Mouse (Mus musculus) right cerebral cortex, adult 18-20 months (tissue): Measurements from ENCODE around the gene Grin1.
A peak's percentile ranks its signal among the peaks of the same experiment; 100 is the strongest.

Source experiments
- DNase-seq: peaks from one replicate; pipeline ENCODE4 v3.0.0; 2022; ENCODE audit warnings: mixed read lengths

Grin1 gene

DNA sequence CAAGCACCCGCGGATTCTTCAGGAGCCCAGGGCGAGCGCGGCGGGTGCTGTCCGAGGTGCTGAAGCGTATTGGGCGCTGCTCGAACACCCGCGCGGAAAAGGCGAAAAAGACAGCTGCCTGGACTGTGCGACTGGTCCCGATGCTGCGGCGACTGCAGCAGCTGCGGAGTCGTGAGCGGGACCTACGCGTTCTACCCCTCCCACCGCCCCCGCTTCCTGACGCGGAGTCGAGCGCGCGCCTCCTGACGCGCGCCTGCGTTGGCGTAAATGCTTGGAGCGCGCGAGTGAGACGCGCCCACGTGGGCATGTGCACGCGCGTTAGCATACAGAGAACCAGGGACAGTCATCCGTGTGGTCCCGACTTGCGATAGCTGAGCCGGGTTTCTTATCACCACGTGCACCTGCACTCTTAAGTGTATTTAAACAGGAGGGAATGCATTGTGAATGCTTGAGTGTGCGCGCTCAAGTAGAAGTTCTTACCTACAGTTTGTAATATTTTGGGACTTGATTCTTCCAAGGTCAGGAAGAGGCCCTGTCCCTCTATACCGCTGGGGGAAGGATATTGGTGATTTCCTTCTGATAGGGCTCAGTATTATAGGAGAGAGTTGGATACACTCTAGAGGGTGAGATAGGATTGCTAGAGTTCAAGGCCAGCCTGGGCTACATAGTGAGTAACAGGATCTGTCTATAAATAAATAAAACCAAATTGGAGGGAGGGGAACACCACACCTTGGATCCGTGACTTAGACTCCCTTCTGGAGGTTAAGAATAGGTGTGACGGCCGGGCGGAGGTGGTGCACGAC, at the start of gene Grin1:
Grin1 (minus strand) TSS at position 217 of the 803 bp plus-strand sequence.
- DNase-seq: peak; percentile 93

DNA sequence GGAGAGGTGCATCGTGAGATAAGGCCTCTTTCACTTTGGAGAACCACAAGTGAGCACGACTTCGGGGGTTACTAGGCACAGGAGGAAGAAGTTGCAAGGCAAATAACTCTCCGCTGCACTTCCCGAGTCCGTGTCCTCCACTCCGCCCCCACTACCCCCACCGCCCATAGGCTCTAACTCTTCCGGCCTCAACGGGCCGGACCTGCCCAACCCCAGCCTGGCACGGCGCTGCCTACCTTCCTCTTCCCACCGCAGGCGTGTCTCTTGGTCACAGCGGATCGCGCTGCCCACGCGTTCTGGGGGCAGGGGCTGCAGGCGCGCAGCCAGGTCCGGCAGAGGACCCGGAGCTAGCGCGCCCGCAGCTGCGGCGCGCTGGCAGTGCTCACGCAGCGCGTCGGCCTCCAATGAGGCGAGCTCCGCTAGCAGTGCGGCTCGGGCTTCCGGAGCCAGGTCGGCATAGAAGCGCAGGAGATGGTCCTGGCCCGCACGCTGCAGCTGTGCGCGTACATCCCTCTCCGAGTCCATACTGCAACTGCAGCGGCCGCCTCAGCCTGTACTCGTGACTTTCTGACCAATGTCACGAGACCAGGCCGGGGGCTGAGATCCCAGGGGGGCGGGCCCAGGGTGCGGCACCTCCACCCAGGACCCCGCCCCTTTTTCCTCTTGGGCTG, 46.2 kb upstream of the Grin1 start, which contains the start of gene Uap1l1:
Uap1l1 (minus strand) TSS at position 592 of the 671 bp plus-strand sequence.
- DNase-seq: peak; percentile 66

DNA sequence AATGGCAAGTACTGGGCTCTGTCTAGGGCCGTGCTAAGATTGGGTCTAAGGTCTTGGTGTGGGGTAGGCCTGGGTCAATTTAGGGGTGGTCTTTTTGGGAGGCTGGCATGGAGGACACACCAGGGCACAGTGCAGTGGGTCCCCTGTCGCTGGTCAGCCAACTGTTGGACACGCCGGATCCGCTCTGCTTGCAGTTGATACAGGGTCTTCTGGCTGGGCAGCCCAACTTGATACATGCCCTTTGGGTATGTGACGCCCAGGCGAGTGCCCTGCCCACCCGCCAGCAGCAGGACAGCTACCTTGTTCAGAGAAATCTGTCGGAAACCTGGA, 45.7 kb upstream of the Grin1 start:
- DNase-seq: no peak

DNA sequence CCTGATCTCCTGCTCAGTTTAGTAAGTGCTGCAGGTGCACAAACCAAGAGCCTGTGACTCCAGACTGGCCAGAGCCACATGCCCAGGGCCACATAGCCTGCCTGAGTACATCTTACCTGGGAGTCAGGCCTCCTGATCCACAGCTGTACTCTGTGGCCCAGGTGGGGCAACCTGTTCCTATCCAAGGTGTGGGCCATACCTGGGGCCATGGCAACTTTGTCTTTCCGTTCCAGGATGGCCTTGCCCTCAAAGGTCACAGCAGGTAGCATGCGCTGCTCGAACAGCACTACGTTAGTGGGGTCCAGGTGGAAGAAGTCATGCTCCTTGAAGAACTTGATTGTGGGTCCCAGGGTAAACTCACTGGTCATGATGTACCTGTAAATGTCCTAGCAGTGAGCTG, 45.3 kb upstream of the Grin1 start:
- no peak for DNase-seq

DNA sequence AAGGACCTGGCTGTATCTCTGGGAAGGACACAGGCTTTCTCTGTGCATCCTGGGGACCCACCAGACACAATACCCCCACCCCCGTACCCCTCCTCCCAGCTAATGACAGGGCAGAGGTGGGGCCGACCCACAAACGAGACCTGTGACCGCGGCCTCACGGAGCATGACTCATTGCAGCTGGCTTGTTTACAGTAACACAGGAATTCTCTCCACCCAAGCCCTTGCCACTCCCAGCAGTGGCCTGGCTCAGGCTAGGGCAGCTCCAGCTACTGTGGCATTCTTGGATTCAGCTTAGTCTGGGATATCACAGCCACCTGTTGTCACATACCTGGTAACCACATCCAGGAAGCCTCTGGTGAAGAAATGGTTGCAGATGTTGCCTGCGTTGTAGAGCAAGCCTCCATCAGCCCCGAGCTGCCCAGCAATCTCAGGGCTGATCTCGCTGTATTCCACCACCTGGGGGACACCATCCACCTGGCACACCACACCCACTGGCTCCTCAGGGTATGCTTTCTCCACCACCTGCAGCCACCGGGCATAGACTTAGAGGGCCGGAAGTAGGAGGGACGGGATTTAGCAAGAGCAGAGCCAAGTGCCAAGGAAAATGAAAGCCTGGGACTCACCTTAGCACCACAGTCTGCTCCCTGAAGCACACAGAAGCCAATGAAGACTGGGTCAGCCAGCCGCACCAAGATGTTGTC, 44.6 kb upstream of the Grin1 start:
- no peak for DNase-seq

DNA sequence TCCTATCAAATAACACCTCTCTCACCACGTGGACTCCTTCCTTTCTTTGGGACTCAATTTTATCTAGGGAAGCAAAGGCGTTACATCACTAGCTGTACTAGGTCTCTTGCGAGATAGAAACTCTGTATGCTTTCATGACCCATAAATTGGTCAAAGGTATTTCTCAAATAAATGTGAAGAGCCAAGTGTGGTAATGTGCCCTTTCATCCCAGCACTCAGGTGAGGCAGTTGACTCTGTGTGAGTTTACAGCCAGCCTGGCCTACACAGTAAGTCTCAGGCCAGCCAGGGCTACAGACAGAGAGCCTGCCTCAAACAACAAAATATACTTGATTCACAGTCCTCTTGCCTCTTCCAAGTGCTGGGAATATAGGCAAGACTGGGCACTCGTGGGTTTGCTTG, 40.9 kb upstream of the Grin1 start:
- no peak for DNase-seq

DNA sequence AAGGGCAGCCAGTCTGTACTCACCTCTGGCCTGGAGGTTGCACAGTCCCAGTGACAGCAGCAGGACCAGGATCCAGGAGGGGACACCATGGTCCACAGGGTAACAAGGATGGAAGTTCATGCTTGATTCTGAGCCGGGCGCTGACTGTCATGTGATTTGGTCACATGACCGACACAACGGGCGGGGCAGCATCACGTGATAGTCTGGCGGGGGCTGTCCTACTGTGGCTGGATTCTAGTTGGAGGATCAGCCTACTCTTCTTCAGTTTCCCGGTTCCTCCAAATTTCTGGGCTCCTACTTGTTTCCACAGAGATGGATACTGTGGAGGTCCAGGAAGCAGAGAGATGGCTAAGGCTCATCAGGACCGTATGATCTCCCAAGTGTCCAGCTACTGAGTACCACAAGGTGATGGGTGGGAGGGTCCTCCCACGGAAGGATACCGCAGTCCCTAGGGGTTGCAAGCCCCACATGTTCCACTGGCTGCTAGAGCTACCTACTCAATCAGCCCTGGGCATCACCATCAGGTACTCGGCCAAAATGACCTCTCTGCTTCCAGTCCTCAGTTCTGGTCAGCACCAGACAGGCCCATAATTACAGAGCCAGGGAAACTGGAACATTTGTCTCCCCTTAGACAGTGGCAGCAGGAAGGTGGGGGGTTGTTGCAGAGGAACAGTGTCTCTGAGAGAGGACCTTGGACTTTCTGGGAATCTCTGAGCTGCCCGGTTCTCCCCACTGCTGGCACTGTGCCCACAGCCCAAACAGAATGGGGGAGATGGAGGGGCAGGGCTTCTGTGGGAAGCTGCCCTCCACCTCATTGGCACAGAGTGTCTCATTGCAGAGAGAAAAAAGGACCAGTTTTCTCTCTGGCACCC, 37.5 kb upstream of the Grin1 start, which contains the start of gene Dpp7:
Dpp7 (minus strand) TSS at position 152 of the 872 bp plus-strand sequence.
- peak; percentile 88 for DNase-seq

DNA sequence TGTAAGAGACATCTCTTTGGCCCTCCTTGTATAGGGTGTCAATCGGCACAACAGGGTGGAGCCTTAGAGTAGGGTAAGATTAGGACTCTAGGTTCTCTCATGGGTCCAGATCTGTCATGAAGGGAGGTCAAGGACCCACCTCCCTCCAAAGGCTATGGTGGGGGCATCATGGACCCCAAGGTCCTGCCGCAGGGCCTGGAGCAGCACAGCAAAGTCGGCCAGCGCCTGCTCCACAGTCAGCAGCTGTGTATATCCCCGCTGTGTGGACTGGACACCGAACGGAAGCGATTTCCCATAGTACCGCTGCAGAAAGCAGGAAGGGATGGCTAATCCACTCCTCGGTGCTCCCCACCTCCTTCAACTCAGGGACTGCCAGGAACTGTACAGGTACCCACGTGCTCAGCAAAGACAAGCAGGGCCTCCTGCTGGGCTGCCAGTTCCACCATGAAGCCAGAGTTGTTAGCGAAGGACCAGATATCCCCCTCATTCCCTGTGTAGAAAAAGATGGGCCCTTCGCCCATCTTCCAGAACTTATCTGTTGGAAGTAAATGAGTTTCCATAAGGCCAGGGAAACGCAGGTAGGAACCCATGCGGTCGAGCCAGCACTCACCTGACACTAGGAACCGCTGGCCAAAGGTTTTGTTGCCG, 36.6 kb upstream of the Grin1 start:
- no peak for DNase-seq

DNA sequence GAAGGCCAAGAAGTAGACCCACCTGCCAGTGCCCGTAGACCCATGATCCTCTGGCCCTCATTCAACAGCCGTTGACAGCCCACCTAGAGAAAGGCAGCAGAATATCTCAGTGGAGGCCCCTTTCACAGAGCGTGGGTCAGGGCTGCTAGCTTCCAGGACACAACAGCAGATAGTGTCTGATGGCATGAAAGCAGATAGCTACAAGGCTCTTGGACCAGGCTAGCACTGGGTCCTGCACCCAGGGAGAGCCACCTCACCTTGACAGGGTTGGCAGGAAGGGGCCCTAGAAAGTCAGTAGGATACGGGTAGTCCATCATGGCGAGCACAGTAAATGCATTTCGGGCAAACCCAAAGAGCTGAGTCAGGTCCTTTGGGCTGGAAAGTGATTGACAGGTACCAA, 35.2 kb upstream of the Grin1 start:
- DNase-seq: no peak

DNA sequence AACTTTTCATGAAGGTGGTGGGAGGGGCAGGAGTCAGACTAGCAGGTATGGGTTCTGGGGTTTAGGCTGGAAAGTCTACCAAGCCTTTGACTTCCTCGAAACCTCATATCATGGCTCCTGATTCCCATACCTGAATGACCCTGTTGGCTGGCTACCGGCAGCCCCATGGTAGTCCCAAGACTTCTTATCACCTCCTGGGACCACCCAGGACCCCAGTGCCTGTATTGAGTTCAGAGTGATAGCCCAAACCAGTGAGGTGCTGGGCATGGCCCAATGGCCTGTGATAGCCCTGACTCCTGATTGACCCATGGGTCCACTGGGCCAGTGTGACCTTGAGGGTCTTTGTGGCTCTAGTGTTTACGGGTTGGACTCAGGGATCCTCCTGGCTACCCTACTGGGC, 31.7 kb upstream of the Grin1 start:
- DNase-seq: no peak

DNA sequence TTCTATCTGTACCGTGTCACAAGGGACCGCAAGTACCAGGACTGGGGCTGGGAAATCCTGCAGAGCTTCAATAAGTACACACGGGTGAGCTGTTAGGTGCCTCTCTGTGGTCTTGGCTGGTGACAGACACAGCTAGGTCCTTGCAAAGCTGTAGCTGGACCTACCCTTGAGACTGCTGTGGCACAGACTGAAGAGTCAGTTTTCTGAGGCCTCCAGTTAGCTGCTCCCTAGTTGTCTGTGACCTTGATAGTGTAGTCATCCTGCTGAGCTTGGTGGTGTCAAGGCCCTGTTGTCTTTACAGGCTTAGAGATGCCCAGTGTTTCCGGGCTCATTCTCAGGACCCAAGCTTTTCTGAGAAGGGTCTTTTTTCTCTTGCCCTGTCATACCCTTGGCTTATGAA, 30.5 kb upstream of the Grin1 start:
- no peak for DNase-seq

DNA sequence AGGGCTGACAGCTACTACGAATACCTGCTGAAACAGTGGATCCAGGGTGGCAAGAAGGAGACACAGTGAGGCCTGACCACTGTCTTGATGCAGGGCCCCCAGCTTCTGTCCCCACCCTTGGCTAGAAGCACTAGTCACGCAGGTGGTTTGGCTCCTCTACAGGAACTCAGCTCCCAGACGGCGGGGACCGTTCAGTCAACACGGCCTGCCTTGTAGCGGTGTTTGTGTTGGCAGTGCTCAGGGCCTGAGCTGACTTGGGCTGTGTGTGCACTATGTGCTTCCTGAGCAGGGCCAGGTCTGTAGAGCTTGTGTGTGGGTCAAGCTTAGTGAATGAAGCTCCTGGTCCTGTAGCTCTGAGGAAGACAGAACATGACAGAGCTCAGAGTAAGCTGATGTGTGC, 29.2 kb upstream of the Grin1 start:
- DNase-seq: no peak

DNA sequence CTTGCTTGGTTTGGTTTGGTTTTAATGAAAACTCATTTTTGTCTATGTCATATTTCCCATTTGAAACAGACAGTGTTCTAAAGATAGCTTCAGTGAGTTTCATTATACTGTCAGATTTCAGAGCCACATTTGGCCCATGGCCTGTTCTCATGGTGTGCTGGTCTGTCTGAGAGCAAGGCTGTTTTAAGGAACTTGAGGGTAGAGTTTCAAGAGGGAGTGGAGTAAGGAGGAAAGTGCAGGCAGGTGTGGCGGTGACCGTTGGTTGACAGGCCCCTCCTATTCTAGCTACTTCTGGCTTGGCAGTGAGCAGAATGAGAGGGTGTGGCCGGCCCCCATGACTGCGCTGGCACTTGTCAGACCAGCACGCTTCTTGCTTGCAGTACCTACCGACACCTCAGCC, 19.3 kb upstream of the Grin1 start:
- no peak for DNase-seq

DNA sequence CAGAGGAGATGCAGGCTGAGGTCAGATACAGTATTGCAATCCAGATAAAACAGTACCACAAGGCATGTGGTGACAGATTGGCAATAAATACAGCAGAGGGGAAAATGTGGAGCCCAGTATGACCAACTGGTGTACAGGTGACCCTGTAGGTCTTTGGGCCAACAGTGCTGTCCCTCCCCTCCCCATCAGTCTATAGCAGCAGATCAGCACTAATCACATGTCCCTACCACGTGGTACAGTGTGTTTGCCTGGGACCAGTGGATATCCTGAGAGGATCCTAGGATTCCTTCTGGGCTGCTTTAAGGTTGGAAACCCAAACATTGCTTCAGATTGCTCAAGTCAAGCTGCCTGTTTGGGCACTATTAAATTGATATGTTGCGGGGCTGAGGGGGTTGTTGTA, 14.6 kb upstream of the Grin1 start:
- no peak for DNase-seq

DNA sequence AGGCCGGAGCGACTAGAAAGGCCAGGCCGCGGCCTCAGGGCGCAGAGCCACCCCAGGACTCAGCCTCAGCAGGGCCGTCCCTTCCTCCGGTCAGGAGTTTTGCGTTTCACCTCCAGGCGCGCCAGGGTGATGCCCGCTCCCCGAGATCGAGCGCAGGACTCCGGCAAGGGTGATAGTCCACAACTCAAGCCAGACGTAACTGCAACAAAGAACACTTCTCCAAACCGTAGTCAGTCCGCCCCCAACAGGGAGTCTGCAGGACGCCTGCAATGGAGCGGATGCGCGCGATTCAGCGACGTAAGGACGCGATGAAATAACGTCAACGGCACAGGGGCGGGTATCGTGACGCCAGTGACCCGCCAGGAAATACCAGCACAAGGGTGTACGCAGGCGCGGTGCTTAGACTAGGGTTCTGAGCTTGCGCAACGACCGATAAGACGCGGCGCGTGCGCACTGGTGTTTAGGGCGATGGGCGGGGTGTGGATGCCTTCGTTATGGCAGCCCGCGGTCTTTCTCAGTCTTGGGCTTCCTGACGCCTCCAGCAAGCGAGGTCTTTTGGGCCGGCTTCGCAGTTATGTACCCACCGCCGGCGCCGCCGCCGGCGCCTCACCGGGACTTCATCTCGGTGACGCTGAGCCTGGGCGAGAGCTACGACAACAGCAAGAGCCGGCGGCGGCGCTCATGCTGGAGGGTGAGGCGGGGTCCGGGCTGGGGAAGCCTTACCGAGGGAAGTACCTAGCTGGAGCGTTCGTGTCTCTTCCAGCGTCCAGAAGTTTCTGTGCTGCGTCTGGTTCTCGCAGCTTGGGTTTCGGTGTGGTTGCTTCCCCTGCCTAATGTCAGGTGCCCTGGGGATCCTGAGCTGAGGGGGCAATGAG, 13.5 kb upstream of the Grin1 start, which contains the start of gene Man1b1:
Man1b1 (plus strand) TSS at position 53 of the 875 bp plus-strand sequence.
- DNase-seq: peak; percentile 99

DNA sequence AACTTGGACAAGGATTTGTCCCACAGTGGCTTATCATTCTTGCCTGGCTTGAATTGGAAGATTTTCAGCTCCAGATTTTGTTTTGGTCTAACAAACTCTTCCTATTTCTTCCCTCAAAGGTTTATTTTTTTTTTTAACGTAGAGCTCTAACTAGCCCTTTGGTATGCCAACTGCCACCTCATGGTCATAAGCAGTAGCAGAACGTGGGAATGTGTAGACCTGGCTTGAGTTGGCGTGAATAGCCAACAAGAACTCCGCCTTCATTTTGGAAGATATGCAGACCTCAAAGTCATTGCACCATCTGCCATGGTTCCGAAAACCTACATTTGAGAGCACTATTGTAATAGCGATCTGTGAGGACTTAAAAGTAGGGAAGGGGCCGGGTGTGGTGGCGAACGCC, 12.5 kb upstream of the Grin1 start:
- no peak for DNase-seq

DNA sequence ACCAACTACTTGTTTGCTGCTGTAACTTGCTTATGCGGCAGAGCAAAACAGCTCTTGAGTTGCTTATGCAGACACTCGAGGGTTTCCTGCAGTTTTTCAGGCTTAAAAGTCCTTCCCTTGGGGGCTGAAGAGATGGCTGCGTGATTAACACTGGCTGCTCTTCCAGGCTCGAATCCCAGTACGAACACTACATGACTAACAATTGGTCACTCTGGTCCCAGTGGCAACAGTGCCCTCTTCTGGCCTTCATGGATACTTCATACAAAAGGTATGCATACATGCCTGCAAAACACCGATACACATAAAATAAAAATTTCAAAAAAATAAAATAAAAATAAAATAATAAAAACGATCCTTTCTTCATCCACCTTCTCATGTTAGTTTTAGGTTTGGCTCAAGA, 9.5 kb upstream of the Grin1 start:
- DNase-seq: no peak

DNA sequence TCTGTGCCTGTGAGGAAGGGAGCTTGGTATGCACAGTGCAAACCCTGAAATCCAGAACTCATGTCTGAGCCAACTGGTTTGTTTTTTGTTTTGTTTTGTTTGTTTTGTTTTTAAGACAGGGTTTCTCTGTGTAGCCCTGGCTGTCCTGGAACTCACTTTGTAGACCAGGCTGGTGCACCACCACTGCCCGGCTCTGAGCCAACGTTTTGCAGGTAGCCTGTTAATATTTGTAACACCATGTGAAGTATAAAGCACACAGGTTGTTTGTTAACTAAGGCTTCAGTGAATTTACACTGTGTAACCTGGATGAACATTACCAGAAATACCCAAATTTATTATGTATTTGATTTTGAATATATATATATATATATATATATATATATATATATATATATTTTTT, 7.0 kb upstream of the Grin1 start:
- DNase-seq: no peak

DNA sequence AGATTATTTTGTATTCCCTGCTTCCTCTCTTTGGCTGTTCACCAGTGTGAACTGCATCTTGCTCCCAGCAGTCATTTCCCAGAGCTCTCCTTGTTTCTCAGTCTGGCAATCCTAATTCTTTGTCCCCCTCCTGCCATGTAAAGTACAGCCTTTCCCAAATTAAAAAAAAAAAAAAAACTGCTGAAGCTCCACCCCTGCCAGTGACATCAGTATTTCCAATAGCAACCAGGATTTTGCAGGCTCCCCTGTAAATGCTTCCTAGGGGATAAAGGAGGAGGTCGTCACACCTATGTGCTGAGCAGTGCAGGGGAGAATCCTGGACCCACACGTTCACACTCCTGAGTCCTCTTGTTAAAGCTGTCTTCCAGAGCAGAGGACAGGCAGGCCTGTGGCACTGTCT, 1.1 kb upstream of the Grin1 start:
- DNase-seq: no peak

DNA sequence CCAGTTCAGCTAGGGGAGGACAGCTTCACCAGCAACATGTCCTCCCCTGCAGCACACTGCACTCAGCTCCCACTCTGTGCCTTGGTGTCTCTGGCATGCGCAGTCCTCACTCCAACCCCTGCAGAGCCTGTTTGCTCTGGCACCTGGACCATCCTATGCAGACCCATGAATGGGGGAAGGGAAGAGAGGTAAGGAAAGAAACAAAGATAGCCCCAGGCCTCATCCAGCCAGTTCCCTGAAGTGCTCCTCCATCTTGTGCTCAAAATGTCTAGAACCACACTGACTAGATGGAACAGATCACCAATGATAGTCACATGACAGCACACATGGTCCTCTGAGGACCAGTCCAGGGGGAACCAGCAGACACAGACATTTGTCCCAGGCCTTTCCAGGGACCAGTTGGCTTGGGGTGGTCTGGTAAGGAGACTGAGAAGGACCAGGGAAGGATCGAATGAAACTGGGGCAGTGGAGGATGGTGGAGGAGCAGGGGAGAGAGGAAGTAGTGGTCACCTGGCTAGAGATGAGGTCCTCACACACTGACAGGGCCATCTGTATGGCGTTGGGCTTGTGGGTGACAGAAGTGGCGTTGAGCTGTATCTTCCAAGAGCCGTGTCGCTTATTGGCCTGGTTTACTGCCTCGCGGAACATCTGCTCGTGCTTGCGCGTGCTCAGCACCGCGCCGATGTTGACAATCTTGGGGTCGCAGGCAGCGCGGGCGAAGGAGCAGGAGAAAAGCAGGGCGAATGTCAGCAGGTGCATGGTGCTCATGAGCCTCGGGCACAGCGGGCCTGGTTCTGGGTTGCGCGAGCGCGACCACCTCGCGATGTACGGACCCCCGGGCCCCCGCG, 644 bp downstream of the Grin1 start:
- DNase-seq: peak; percentile 74
